Mouse (Mus musculus) myocyte (in vitro differentiated cells): ENCODE results near the gene Coro2a.

Experiments
- CEBPB ChIP-seq: IDR thresholded peaks from 2 replicates; pipeline ENCODE4 v1.6.1; 2011; ENCODE audit warnings: mild to moderate bottlenecking, moderate library complexity; ENCODE audit not compliant: poor library complexity, insufficient read depth, severe bottlenecking
- POLR2A ChIP-seq: IDR thresholded peaks from one replicate; pipeline ENCODE4 v1.6.1; 2011; ENCODE audit warnings: low read depth, mild to moderate bottlenecking, control low read depth, moderate library complexity; ENCODE audit not compliant: insufficient read length

DNA sequence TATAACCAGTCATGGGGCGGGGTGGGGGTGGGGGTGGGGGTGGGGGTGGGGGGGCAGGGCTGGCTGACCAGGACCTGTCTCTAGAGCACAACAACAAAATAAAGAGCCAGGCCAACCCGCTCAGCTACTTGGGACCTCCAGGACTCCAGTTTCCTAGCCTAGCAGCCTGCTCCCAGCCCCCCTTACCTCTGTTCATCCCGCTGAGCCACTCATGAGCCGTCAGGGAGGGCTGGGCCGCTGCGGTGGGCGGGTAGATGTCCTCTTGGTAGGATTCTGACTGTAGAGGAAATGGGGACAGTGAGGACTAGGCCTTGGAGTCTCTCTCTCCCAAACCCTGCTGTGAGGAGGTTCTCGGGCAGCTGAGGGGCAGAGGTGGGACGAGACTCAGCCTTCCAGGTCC is 60.3 kb downstream of the Coro2a start:
- TF ChIP-seq CEBPB = no peak
- TF ChIP-seq POLR2A = no peak
